Mouse (Mus musculus): Measurements from ENCODE around the gene Abcc9.
A peak's percentile ranks its signal among the peaks of the same experiment; 100 is the strongest.

Gene Abcc9

DNA sequence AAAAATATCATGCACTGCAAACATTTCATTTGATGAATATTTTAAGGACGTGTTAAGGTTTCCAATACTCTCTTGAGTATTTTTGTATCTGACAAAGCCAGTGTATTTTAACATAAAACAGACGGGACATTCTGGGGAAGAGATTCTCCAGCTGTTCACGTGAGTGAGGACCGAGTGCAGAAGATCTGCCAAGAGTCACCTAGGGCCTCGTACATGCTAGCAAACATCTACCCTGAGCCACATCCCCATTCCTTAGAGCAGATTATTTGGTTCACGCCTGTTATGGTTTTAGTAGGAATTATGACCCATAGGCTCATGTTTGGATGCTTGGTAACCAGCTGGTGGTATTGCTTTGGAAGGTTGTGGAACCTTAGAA lies 159.3 kb downstream of the Abcc9 start:
- no peak for DNase-seq

DNA sequence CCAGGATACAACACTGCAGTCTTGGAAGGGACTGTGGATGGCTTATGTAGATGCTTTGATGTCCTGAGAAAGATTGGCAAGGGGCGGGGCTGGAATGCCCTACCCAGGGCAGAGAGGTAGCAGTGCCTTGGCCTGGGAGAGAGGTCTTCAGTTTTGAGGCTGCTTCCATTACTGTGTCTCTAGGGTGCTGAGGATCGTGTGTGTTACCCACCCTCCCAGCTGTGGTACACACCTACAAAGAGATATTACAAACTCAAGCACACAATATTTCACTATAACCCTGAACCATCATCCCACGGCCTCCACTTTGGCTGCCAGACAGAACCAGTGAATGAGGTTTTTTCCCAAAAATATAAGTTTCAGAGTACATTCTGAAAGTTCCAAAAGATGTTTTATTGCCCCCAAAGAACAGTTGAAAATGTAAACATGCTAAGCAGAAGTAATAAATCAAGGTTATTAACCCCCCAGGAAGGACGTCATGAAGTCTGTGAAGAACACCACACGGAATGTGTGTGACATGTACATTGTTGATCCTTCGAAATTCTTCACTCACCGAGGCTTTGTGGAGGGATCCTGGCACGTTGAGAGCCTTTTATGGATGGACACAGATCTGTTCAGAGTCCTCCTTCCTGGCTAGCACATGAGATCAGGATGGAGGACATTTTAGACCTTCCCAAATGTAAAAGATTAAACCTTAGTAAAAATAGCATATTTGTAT lies 159.9 kb downstream of the Abcc9 start:
- no peak for DNase-seq

DNA sequence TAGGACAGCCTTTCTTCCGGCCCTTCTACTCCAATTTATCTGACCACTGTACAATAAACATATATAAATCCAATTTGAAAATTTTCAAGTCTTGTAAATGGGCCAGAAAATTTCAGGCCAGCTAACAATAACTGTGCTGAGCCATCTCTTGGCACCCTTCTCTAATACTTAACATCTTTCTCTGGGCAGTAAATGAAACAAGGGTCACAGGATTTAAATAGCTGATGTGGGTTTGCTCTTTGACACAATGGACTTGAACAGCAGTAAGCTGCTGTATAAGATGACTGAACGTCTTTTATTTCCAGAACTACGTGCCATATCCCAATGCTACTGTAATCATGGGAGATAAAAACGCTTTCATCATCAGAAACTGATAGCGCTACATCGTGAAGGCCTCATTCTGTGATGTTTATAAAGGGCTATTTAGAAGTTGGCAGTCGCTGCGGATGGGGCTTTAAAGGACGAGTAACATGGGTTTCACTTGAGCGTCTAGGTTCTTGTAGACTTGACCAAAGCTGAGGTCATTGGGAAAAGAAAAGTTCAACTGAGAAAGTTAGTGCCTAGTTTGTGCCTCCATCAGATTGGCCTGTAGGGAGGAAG lies 161.5 kb downstream of the Abcc9 start:
- no peak for DNase-seq

DNA sequence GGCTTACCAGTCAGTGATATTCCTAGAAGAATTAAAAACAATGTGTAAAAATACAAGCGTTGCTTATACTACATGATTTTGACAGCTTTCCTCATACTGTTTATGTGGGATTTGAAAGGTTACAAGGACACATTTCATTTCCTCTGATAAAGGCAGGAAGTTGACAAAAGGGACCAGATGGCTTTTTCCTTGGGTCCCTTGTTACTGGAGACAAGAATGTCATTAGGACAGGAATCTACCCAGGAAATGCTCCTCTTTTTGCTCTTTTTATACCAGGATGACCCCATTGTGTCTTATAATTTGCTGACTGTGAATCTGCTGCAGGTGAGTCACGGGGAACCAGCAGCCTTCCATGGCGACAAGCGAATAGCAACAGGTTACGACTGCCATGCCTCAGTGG lies 162.0 kb downstream of the Abcc9 start:
- DNase-seq: no peak

DNA sequence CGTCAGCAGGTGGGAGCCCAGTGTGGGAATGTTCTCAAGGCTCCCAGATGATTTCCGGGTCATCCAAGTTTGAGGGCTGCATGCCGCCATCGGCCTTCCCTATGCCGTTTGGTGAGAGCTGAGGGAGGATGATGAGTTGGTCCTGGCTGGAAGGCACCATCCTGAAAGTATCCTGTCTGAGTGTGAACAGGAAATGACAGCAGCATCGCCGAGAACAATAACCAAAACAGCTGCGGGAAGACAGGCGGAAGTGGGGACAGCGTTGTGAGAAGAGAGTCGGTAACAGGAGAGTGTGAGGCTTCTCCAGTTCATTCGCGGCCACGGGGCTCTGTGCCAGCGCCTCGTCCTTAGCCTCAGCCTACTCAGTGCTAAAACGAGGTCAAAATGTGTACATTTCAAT lies 163.6 kb downstream of the Abcc9 start:
- peak; percentile 64 to 81 for DNase-seq

All from lung, postnatal 4 days (tissue).